Mouse (Mus musculus) hindbrain, embryonic 13.5 days (tissue): ENCODE data around the gene Klk8. TPM values are rescaled to one million over a fixed set of nuclear protein-coding genes. Genes with fewer than 3 reads are reported as not detected.

Experiments used
- ATAC-seq: fragments of 200-750 bp; cut with Nextera tagmentation; 2 replicates; pipeline ENCODE4 v1.8.0; 2017; ENCODE audit warnings: moderate TSS enrichment; ENCODE audit not compliant: low FRiP score
- H3K27ac ChIP-seq: fragments of 300-500 bp; sonication (generic); 2 replicates; pipeline ENCODE4 v1.5.1; 2015; ENCODE audit warnings: inconsistent platforms, mild to moderate bottlenecking, moderate library complexity
- H3K27me3 ChIP-seq: fragments of 300-500 bp; sonication (generic); 2 replicates; pipeline ENCODE4 v1.6.1; 2015; ENCODE audit warnings: mild to moderate bottlenecking, inconsistent platforms
- H3K36me3 ChIP-seq: fragments of 300-500 bp; sonication (generic); 2 replicates; pipeline ENCODE4 v1.6.1; 2015; ENCODE audit warnings: mild to moderate bottlenecking, inconsistent platforms
- H3K4me1 ChIP-seq: fragments of 300-500 bp; sonication (generic); replicated peaks from 2 replicates; pipeline ENCODE4 v1.6.1; 2015; ENCODE audit warnings: inconsistent platforms
- H3K4me2 ChIP-seq: fragments of 300-500 bp; sonication (generic); 2 replicates; pipeline ENCODE4 v1.6.1; 2015; ENCODE audit warnings: inconsistent platforms, mild to moderate bottlenecking, moderate library complexity
- H3K4me3 ChIP-seq: fragments of 300-500 bp; sonication (generic); 2 replicates; pipeline ENCODE4 v1.5.1; 2015; ENCODE audit warnings: mild to moderate bottlenecking, inconsistent platforms
- H3K9ac ChIP-seq: fragments of 300-500 bp; sonication (generic); 2 replicates; pipeline ENCODE4 v1.6.1; 2015; ENCODE audit warnings: mild to moderate bottlenecking, inconsistent platforms
- H3K9me3 ChIP-seq: fragments of 300-500 bp; sonication (generic); 2 replicates; pipeline ENCODE4 v1.6.1; 2016; ENCODE audit warnings: inconsistent platforms
- WGBS: fragments of 180-500 bp; shearing (Covaris S2); methylation state at CpG from one replicate; pipeline ENCODE4 v1.1.7; 2015; 5-methylcytosine and 5-hydroxymethylcytosine counted together
- polyA plus RNA-seq: library from polyadenylated mRNA; unstranded; fragments of >200 nt; fragmentation: Nextera tagmentation; extraction: Ambion mirVana; gene quantifications from 2 replicates; pipeline ENCODE4 v1.2.1, GENCODE M21; 2015

The Klk8 gene
- polyA plus RNA-seq, 1 experiment from 2014 or later, result 7.8 TPM

GRCm38 (mm10) chr7:43777423-43777822 lies 20.0 kb upstream of the Klk8 start:
- ATAC-seq, result no peak
- no peak overlapping the region for H3K4me2 ChIP-seq
- 88% methylated on average over 12 of the region's 12 CpGs for WGBS
- no peaks in the 10 kb centered on the region for H3K27me3 ChIP-seq
- H3K4me1 ChIP-seq, result peaks cover 3% of the 10 kb centered on the region; the same call in 1 of the 2 replicates
- no peak overlapping the region for H3K9ac ChIP-seq
- no peaks in the 10 kb centered on the region for H3K9me3 ChIP-seq
- no peak overlapping the region for H3K4me3 ChIP-seq
- H3K36me3 ChIP-seq, result no peaks in the 10 kb centered on the region
- H3K27ac ChIP-seq, result no peak overlapping the region

GRCm38 (mm10) chr7:43778176-43778970 lies 19.0 kb upstream of the Klk8 start:
- WGBS, result 90% methylated on average over 10 of the region's 10 CpGs

GRCm38 (mm10) chr7:43780241-43780640 lies 17.1 kb upstream of the Klk8 start:
- Histone ChIP-seq H3K4me2 (no peak overlapping the region), H3K4me3 (no peak overlapping the region), H3K36me3 (no peaks in the 10 kb centered on the region), H3K27me3 (peaks cover 18% of the 10 kb centered on the region), H3K27ac (no peak overlapping the region), H3K9me3 (no peaks in the 10 kb centered on the region), H3K9ac (no peak overlapping the region), H3K4me1 (peaks cover 8% of the 10 kb centered on the region)
- ATAC-seq, result no peak
- 74% methylated on average over 6 of the region's 6 CpGs for WGBS

More at GRCm38 (mm10) chr7:43778176-43778970, 19.0 kb upstream of the Klk8 start:
- no peak overlapping the region for H3K4me2 ChIP-seq
- H3K4me3 ChIP-seq, result no peak overlapping the region
- H3K27ac ChIP-seq, result no peak overlapping the region
- no peak for ATAC-seq
- peaks cover 8% of the 10 kb centered on the region for H3K4me1 ChIP-seq
- no peaks in the 10 kb centered on the region for H3K9me3 ChIP-seq
- peaks cover 8% of the 10 kb centered on the region for H3K27me3 ChIP-seq
- H3K36me3 ChIP-seq, result no peaks in the 10 kb centered on the region
- no peak overlapping the region for H3K9ac ChIP-seq

GRCm38 (mm10) chr7:43780746-43781145 lies 16.6 kb upstream of the Klk8 start, which contains the start of gene Klk10:
Klk10 (plus strand) TSS chr7:43781035.
- no peak for ATAC-seq
- Histone ChIP-seq H3K4me1 (peaks cover 8% of the 10 kb centered on the region), H3K4me2 (no peak within 1 kb of the TSS), H3K9ac (no peak within 1 kb of the TSS), H3K27me3 (peaks cover 18% of the 10 kb centered on the region), H3K9me3 (no peaks in the 10 kb centered on the region), H3K4me3 (no peak within 1 kb of the TSS), H3K36me3 (no peaks in the 10 kb centered on the region), H3K27ac (no peak within 1 kb of the TSS)
- WGBS, result 62% methylated on average over 5 of the region's 5 CpGs

GRCm38 (mm10) chr7:43781541-43781940 lies 15.8 kb upstream of the Klk8 start:
- 87% methylated on average over 11 of the region's 11 CpGs for WGBS
- Histone ChIP-seq H3K4me1 (peaks cover 8% of the 10 kb centered on the region), H3K4me3 (no peak overlapping the region), H3K9ac (no peak overlapping the region), H3K27ac (no peak overlapping the region), H3K9me3 (no peaks in the 10 kb centered on the region), H3K27me3 (peaks cover 18% of the 10 kb centered on the region), H3K36me3 (no peaks in the 10 kb centered on the region), H3K4me2 (no peak overlapping the region)
- no peak for ATAC-seq

GRCm38 (mm10) chr7:43782275-43783265 lies 14.8 kb upstream of the Klk8 start:
- peak overlapping the region; percentile 32 for H3K4me3 ChIP-seq
- peak overlapping the region; percentile 66 for H3K4me2 ChIP-seq
- peak overlapping the region; percentile 65 for H3K9ac ChIP-seq
- H3K36me3 ChIP-seq, result no peaks in the 10 kb centered on the region
- WGBS, result 7% methylated on average over 36 of the region's 36 CpGs
- peak; percentile 74 for ATAC-seq
- peaks cover 8% of the 10 kb centered on the region for H3K4me1 ChIP-seq
- peaks cover 18% of the 10 kb centered on the region for H3K27me3 ChIP-seq
- no peaks in the 10 kb centered on the region for H3K9me3 ChIP-seq
- no peak overlapping the region for H3K27ac ChIP-seq

- 86% methylated on average over 1 of the region's 1 CpGs for WGBS
- H3K27me3 ChIP-seq, result peaks cover 18% of the 10 kb centered on the region
- no peaks in the 10 kb centered on the region for H3K9me3 ChIP-seq
- no peak overlapping the region for H3K9ac ChIP-seq
- H3K27ac ChIP-seq, result no peak overlapping the region
- ATAC-seq, result no peak
- H3K4me3 ChIP-seq, result no peak overlapping the region
- H3K4me2 ChIP-seq, result no peak overlapping the region
- H3K36me3 ChIP-seq, result no peaks in the 10 kb centered on the region
- peaks cover 8% of the 10 kb centered on the region for H3K4me1 ChIP-seq
These were observed 12.1 kb upstream of the Klk8 start for GRCm38 (mm10) chr7:43785286-43785685.

- Histone ChIP-seq H3K27ac (no peak overlapping the region), H3K9ac (no peak overlapping the region), H3K27me3 (peaks cover 13% of the 10 kb centered on the region), H3K36me3 (no peaks in the 10 kb centered on the region), H3K4me1 (no peaks in the 10 kb centered on the region), H3K4me3 (no peak overlapping the region), H3K9me3 (no peaks in the 10 kb centered on the region), H3K4me2 (no peak overlapping the region)
- 84% methylated on average over 3 of the region's 3 CpGs for WGBS
- no peak for ATAC-seq
These were observed 9.3 kb upstream of the Klk8 start for GRCm38 (mm10) chr7:43788096-43788495.

- no peak overlapping the region for H3K4me3 ChIP-seq
- no peak for ATAC-seq
- no peak overlapping the region for H3K4me2 ChIP-seq
- H3K36me3 ChIP-seq, result no peaks in the 10 kb centered on the region
- no peak overlapping the region for H3K9ac ChIP-seq
- no peaks in the 10 kb centered on the region for H3K4me1 ChIP-seq
- H3K9me3 ChIP-seq, result no peaks in the 10 kb centered on the region
- no peak overlapping the region for H3K27ac ChIP-seq
- peaks cover 9% of the 10 kb centered on the region; the same call in 1 of the 2 replicates for H3K27me3 ChIP-seq
- 69% methylated on average over 2 of the region's 2 CpGs for WGBS
These were observed 8.1 kb upstream of the Klk8 start for GRCm38 (mm10) chr7:43789295-43789694.

- Histone ChIP-seq H3K36me3 (no peaks in the 10 kb centered on the region), H3K4me1 (peaks cover 6% of the 10 kb centered on the region), H3K9ac (no peak within 1 kb of the TSS), H3K4me3 (no peak within 1 kb of the TSS), H3K27me3 (peaks cover 30% of the 10 kb centered on the region), H3K4me2 (no peak within 1 kb of the TSS), H3K9me3 (no peaks in the 10 kb centered on the region), H3K27ac (no peak within 1 kb of the TSS)
- ATAC-seq, result no peak
- WGBS, result 73% methylated on average over 7 of the region's 7 CpGs
These were observed 5.8 kb upstream of the Klk8 start, which contains the start of gene Klk9 for GRCm38 (mm10) chr7:43791591-43791990. Klk9 (plus strand) TSS chr7:43791891.

GRCm38 (mm10) chr7:43796355-43796754 lies 1.0 kb upstream of the Klk8 start:
- peak overlapping the region; percentile 68; the same call in 1 of the 2 replicates for H3K9ac ChIP-seq
- ATAC-seq, result no peak
- H3K27me3 ChIP-seq, result peaks cover 59% of the 10 kb centered on the region
- H3K27ac ChIP-seq, result no peak overlapping the region
- no peaks in the 10 kb centered on the region for H3K36me3 ChIP-seq
- no peaks in the 10 kb centered on the region for H3K9me3 ChIP-seq
- peaks cover 17% of the 10 kb centered on the region for H3K4me1 ChIP-seq
- 7% methylated on average over 8 of the region's 8 CpGs for WGBS
- H3K4me3 ChIP-seq, result peak overlapping the region; percentile 49
- peak overlapping the region; percentile 75 for H3K4me2 ChIP-seq

- peak overlapping the region; percentile 68; the same call in 1 of the 2 replicates for H3K9ac ChIP-seq
- H3K4me2 ChIP-seq, result peak overlapping the region; percentile 75
- no peaks in the 10 kb centered on the region for H3K9me3 ChIP-seq
- H3K4me1 ChIP-seq, result peaks cover 17% of the 10 kb centered on the region
- H3K36me3 ChIP-seq, result no peaks in the 10 kb centered on the region
- peak; percentile 19; the same call in 1 of the 2 replicates for ATAC-seq
- WGBS, result 44% methylated on average over 13 of the region's 13 CpGs
- H3K4me3 ChIP-seq, result peak overlapping the region; percentile 49
- no peak overlapping the region for H3K27ac ChIP-seq
- peaks cover 59% of the 10 kb centered on the region for H3K27me3 ChIP-seq
These were observed 576 bp downstream of the Klk8 start for GRCm38 (mm10) chr7:43797844-43798462.
